ENCODE assay signal across 21 mouse cellular contexts in genomic region chr17:27650586-27650985, GRCm38 (mm10). TPM values are rescaled to one million over a fixed set of nuclear protein-coding genes. Genes with fewer than 3 reads are reported as not detected.
DNase-seq lines count a peak whose midpoint lies in the region; ATAC-seq and TF ChIP-seq lines count a peak whose summit lies in the region.
"Had no signal": no experiment of that assay in that cellular context is flagged by ENCODE, and none has a peak within 500 bp of the region (broad histone marks: within the 10 kb centered on the region; RNA-seq: fewer than 3 reads in every experiment).

No protein-coding gene starts in this region.

- 0 out of 2 replicates have a peak, but pooled peaks have one; percentile 18 for ATAC-seq in intestine, postnatal 0 days
- ATAC-seq in intestine, embryonic 15.5 days = no peak
- ATAC-seq: forebrain, embryonic 13.5 days; hindbrain, postnatal 0 days had no signal

- H3K4me1 ChIP-seq in intestine, postnatal 0 days (replicated peaks; ENCODE audit: control insufficient read depth, insufficient read depth, low read length) = no peaks in the 10 kb centered on the region
- peaks cover 4% of the 10 kb centered on the region for H3K4me1 ChIP-seq in intestine, embryonic 15.5 days (replicated peaks)

- no peak overlapping the region for H3K4me3 ChIP-seq in intestine, postnatal 0 days (ENCODE audit: low read depth, low read length)
- no peak overlapping the region for H3K4me3 ChIP-seq in intestine, embryonic 15.5 days (replicated peaks)
- H3K4me3 ChIP-seq: embryonic facial prominence, embryonic 12.5 days; erythroblast, embryonic 14.5 days; forebrain, embryonic 13.5 days; heart, embryonic 15.5 days; limb, embryonic 12.5 days; neural tube, embryonic 13.5 days had no signal

- peaks cover 10% of the 10 kb centered on the region for H3K27me3 ChIP-seq in intestine, postnatal 0 days (replicated peaks; ENCODE audit: control insufficient read depth, insufficient read depth, low read length)
- H3K27me3 ChIP-seq in intestine, embryonic 15.5 days (replicated peaks) = peaks cover 9% of the 10 kb centered on the region

- H3K36me3 ChIP-seq in intestine, postnatal 0 days (ENCODE audit: control insufficient read depth, insufficient read depth) = no peaks in the 10 kb centered on the region
- no peaks in the 10 kb centered on the region for H3K36me3 ChIP-seq in intestine, embryonic 15.5 days
- H3K36me3 ChIP-seq: embryonic facial prominence, embryonic 12.5 days; heart, embryonic 15.5 days; limb, embryonic 12.5 days; neural tube, embryonic 13.5 days had no signal

- TF ChIP-seq CTCF in intestine, postnatal 0 days (IDR thresholded peaks at IDR 0.05; ENCODE audit: low read depth) = no peak

- H3K9ac ChIP-seq in intestine, postnatal 0 days (ENCODE audit: low read depth, low read length) = no peak overlapping the region
- no peak overlapping the region for H3K9ac ChIP-seq in intestine, embryonic 15.5 days
- H3K9ac ChIP-seq: embryonic facial prominence, embryonic 12.5 days; forebrain, embryonic 13.5 days; heart, embryonic 15.5 days; limb, embryonic 12.5 days; neural tube, embryonic 13.5 days had no signal

- no peaks in the 10 kb centered on the region for H3K9me3 ChIP-seq in intestine, postnatal 0 days (ENCODE audit: control insufficient read depth)
- H3K9me3 ChIP-seq in intestine, embryonic 15.5 days = no peaks in the 10 kb centered on the region
- H3K9me3 ChIP-seq: embryonic facial prominence, embryonic 12.5 days; forebrain, embryonic 13.5 days; heart, embryonic 15.5 days; neural tube, embryonic 13.5 days had no signal

- DNase-seq in 3134 (ENCODE audit: extremely low read depth, insufficient read length, low spot score) = peak; percentile 62
- peak; percentile 73 to 78 for DNase-seq in kidney, adult 8-10 months
- DNase-seq in large intestine, adult 2 months (ENCODE audit: low read depth, low spot score) = peak; percentile 64
- no peak for DNase-seq in gastrocnemius, postnatal 25 days
- no peak for DNase-seq in ovary, postnatal 14 days (ENCODE audit: low spot score)

- no peak overlapping the region for H3K4me2 ChIP-seq in intestine, postnatal 0 days (replicated peaks; ENCODE audit: low read depth)
- no peak overlapping the region for H3K4me2 ChIP-seq in intestine, embryonic 15.5 days (replicated peaks)
- H3K4me2 ChIP-seq: embryonic facial prominence, embryonic 12.5 days; forebrain, embryonic 13.5 days; heart, embryonic 15.5 days; limb, embryonic 12.5 days; neural tube, embryonic 13.5 days had no signal

- H3K27ac ChIP-seq in intestine, postnatal 0 days (ENCODE audit: low read depth, low read length) = no peak overlapping the region
- no peak overlapping the region for H3K27ac ChIP-seq in intestine, embryonic 15.5 days
- H3K27ac ChIP-seq: embryonic facial prominence, embryonic 12.5 days; forebrain, embryonic 13.5 days; heart, embryonic 15.5 days; hindbrain, postnatal 0 days; limb, embryonic 12.5 days; neural tube, embryonic 13.5 days had no signal

- 52% methylated on average over 13 of the region's 13 CpGs for WGBS in intestine, postnatal 0 days
- WGBS in intestine, embryonic 15.5 days = 66% methylated on average over 13 of the region's 13 CpGs
- 32% methylated on average over 13 of the region's 13 CpGs for WGBS in large intestine, adult 2 months

RNA-seq across cellular contexts. Expression of gene Pacsin1, which starts 4.7 kb away (rescaled TPM):
- polyA plus RNA-seq in intestine, postnatal 0 days (2015; fragmentation: Nextera tagmentation; extraction: Ambion mirVana) = 1.2 and 1.4 TPM in 2 replicates
- 2.6 and 2.7 TPM in 2 replicates for polyA plus RNA-seq in intestine, embryonic 15.5 days (2015; fragmentation: Nextera tagmentation; extraction: Ambion mirVana)
- polyA plus RNA-seq in large intestine, adult 2 months (2012; rRNA removed) = 1.1 and 1.2 TPM in 2 replicates
- total RNA-seq in gastrocnemius, postnatal 25 days (2021) = under 1 TPM; 0.20 to 0.21 TPM

RNA-seq across cellular contexts. Expression of gene Rps10, which starts 14.1 kb away (rescaled TPM):
- polyA plus RNA-seq in intestine, postnatal 0 days (2015; fragmentation: Nextera tagmentation; extraction: Ambion mirVana) = 591 and 603 TPM in 2 replicates
- polyA plus RNA-seq in intestine, embryonic 15.5 days (2015; fragmentation: Nextera tagmentation; extraction: Ambion mirVana) = 973 and 1,022 TPM in 2 replicates
- 1,233 and 1,275 TPM in 2 replicates for polyA plus RNA-seq in large intestine, adult 2 months (2012; rRNA removed)
- 100 to 1,000 TPM; 325 to 356 TPM for total RNA-seq in gastrocnemius, postnatal 25 days (2021)

RNA-seq across cellular contexts. Expression of gene RPS10-NUDT3, which starts 15.6 kb away (rescaled TPM):
- polyA plus RNA-seq in intestine, postnatal 0 days (2015; fragmentation: Nextera tagmentation; extraction: Ambion mirVana) = not detected in 2 replicates
- not detected in 2 replicates for polyA plus RNA-seq in intestine, embryonic 15.5 days (2015; fragmentation: Nextera tagmentation; extraction: Ambion mirVana)
- polyA plus RNA-seq in large intestine, adult 2 months (2012; rRNA removed) = not detected in 2 replicates
- total RNA-seq in gastrocnemius, postnatal 25 days (2021) = not detected
- total RNA-seq: ES-E14; gastrocnemius, postnatal 10 days; heart, postnatal 4 days; hindbrain, postnatal 0 days; layer of hippocampus, postnatal 14 days had no signal
- polyA plus RNA-seq: embryonic facial prominence, embryonic 12.5 days; erythroblast, embryonic 14.5 days; forebrain, embryonic 13.5 days; heart, embryonic 15.5 days; hindbrain, postnatal 0 days; limb, embryonic 12.5 days; midbrain, embryonic 14.5 days; neural tube, embryonic 13.5 days; spleen, adult 2 months; stomach, embryonic 14.5 days had no signal

RNA-seq across cellular contexts. Expression of gene Nudt3, which starts 27.3 kb away (rescaled TPM):
- 43.3 and 43.4 TPM in 2 replicates for polyA plus RNA-seq in intestine, postnatal 0 days (2015; fragmentation: Nextera tagmentation; extraction: Ambion mirVana)
- 71.2 and 71.7 TPM in 2 replicates for polyA plus RNA-seq in intestine, embryonic 15.5 days (2015; fragmentation: Nextera tagmentation; extraction: Ambion mirVana)
- polyA plus RNA-seq in large intestine, adult 2 months (2012; rRNA removed) = 52.5 and 55.9 TPM in 2 replicates
- total RNA-seq in gastrocnemius, postnatal 25 days (2021) = 100 to 1,000 TPM; 201 to 245 TPM

Comparison
In these comparisons a context has a peak if more than half of its experiments do, and no peak if none do; other contexts are left out.
1. DNase-seq: peak in 3134 (single experiment), kidney, adult 8-10 months (2 of 2) and large intestine, adult 2 months (single experiment); none in gastrocnemius, postnatal 25 days (single experiment) and ovary, postnatal 14 days (single experiment).